Mouse (Mus musculus): ENCODE results near the gene Arhgef26.

DNA sequence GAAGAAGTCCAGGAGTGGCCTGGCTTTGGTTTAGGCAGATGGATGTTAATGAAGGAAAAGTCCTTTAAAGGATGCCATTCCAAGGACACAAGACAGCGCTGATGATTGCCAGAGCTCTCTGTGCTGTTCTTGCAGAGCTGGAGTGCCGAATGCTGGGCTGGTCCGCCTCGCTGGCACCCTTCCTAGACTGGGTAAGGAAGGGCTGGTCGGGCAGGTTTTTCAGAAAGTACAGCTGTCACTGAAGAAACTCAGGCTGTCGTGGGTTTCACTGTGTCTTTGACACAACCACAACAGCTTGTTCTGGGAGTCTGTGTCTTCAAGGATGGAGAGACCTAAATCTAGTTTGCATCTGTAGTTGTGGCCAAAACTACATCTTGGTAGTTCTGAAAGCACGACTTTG is 74.6 kb downstream of the Arhgef26 start:
- no peak for TF ChIP-seq CTCF (IDR thresholded peaks at IDR 0.05; ENCODE audit: borderline replicate concordance, insufficient read depth, low read depth, low read length)
- no peak for TF ChIP-seq POLR2A (IDR thresholded peaks at IDR 0.05; ENCODE audit: borderline replicate concordance, insufficient read depth, low read length)

Measured in cerebellum, adult 2 months (tissue).